Mouse (Mus musculus): ENCODE measurements at regions not wholly inside any gene's neighbourhood (a gene's known extent, or its start where the extent isn't known, plus 50 kb on each side); places are given as distances from the start of the nearest gene placed in this dataset.

DNA sequence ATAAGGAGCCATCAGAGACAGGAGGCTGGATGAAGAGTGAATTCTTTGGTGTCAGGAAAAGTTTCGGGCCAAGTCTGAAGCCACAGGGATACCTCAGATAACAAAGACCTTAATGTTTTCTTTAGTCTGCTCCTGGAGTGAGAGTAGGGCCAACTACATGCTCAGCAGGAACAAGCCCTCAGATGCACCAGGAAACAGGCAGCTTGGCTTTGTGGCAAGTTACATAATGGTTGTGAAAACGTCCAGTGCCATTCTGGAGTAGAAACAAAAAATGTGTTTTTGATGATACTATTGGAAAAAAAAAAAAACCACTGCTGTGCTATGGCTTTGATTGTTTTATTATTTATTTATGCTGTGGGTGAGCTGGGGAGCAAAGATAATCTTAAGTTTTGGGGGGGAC is 452.2 kb upstream of the Mon1b start:
- DNase-seq (ENCODE audit: low spot score), result no peak

DNA sequence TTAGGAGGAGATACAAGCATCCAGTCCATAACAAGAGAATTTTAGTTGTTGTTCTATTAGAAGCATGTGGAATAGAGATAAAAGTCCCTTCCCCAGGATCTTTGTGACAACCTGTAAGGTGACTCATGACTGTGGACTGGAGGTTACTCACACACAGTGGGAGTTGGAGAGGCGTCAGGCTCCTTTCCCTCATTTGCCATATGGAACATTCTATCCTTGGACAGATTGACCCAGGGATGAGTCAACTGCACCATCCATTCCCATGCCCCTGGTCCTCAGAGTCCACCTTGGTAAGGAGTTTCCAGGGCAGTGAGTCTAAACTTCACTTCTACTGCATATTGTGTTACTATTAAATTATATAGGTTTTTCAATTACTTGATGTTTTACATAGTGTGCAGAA is 444.9 kb upstream of the Mon1b start:
- no peak for DNase-seq (ENCODE audit: low spot score)

DNA sequence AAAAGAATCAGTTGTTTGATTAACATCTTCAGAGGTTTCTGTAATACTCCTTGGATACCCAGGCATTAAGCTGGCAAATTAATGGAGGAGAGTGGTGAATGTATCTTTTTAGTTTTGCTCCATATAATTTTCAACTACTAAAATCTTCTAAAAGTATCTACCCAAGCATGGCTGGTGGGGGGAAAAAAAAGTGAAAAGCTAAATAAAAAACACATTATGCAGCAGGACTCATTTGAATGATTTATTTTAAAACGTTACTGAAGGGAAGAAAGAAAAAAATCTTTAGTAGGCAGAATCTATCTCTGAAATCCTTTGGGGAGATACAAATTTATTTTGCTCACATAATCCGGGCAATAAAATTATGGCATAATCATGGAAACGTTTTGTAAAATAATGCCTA is 443.9 kb upstream of the Mon1b start:
- DNase-seq (ENCODE audit: low spot score), result no peak

Data from lung, postnatal 25 days (tissue).